Mouse (Mus musculus) midbrain, postnatal 0 days (tissue): Measurements from ENCODE around the gene Slc13a5. TPM values are rescaled to one million over a fixed set of nuclear protein-coding genes. Genes with fewer than 3 reads are reported as not detected.

ENCODE experiments used
- ATAC-seq: fragments of 200-750 bp; cut with Nextera tagmentation; 2 replicates; pipeline ENCODE4 v1.8.0; 2017; ENCODE audit warnings: moderate number of reproducible peaks, mild to moderate bottlenecking, moderate TSS enrichment, moderate library complexity; ENCODE audit not compliant: low FRiP score
- DNase-seq: peaks from one replicate; pipeline ENCODE4 v3.0.0-alpha.2; 2015; ENCODE audit warnings: low spot score
- H3K27ac ChIP-seq: fragments of 300-500 bp; sonication (generic); 2 replicates; pipeline ENCODE4 v1.5.1; 2014; ENCODE audit warnings: low read depth, mild to moderate bottlenecking, low read length, mixed read lengths
- H3K27me3 ChIP-seq: fragments of 300-500 bp; sonication (generic); 2 replicates; pipeline ENCODE4 v1.6.1; 2014; ENCODE audit warnings: low read length, control low read depth, mixed read lengths; ENCODE audit not compliant: insufficient read depth
- H3K36me3 ChIP-seq: fragments of 300-500 bp; sonication (generic); 2 replicates; pipeline ENCODE4 v1.6.1; 2014; ENCODE audit warnings: low read length, control low read depth, mixed read lengths; ENCODE audit not compliant: insufficient read depth
- H3K4me1 ChIP-seq: fragments of 300-500 bp; sonication (generic); 2 replicates; pipeline ENCODE4 v1.6.1; 2014; ENCODE audit warnings: mild to moderate bottlenecking, control low read depth, antibody characterized with exemption, low read length, mixed read lengths; ENCODE audit not compliant: insufficient read depth
- H3K4me2 ChIP-seq: fragments of 300-500 bp; sonication (generic); 2 replicates; pipeline ENCODE4 v1.6.1; 2014; ENCODE audit warnings: low read depth, mild to moderate bottlenecking, low read length, mixed read lengths; ENCODE audit not compliant: poor library complexity, severe bottlenecking
- H3K4me3 ChIP-seq: fragments of 300-500 bp; sonication (generic); 2 replicates; pipeline ENCODE4 v1.5.1; 2014; ENCODE audit warnings: low read depth, mild to moderate bottlenecking, low read length, moderate library complexity
- H3K9ac ChIP-seq: fragments of 300-500 bp; sonication (generic); replicated peaks from 2 replicates; pipeline ENCODE4 v1.6.1; 2014; ENCODE audit warnings: mild to moderate bottlenecking, low read length, moderate library complexity, mixed read lengths; ENCODE audit not compliant: poor library complexity, severe bottlenecking
- H3K9me3 ChIP-seq: fragments of 300-500 bp; sonication (generic); 2 replicates; pipeline ENCODE4 v1.6.1; 2016; ENCODE audit warnings: low read length, control low read depth
- CTCF ChIP-seq: IDR thresholded peaks from 2 replicates; pipeline ENCODE4 v1.5.1; 2016; ENCODE audit warnings: antibody characterized with exemption, mild to moderate bottlenecking
- WGBS: fragments of 180-500 bp; shearing (Covaris S2); extraction: QIAGEN DNeasy Blood & Tissue Kit; methylation state at CpG from one replicate; pipeline ENCODE4 v1.1.7; 2014; 5-methylcytosine and 5-hydroxymethylcytosine counted together
- polyA plus RNA-seq: library from polyadenylated mRNA; unstranded; fragments of >200 nt; fragmentation: Nextera tagmentation; extraction: Ambion mirVana; gene quantifications from 2 replicates; pipeline ENCODE4 v1.2.1, GENCODE M21; 2015
- total RNA-seq: library from RNA; depleted of rRNA; stranded (reverse); fragments of >200 nt; gene quantifications from 2 replicates; pipeline ENCODE4 v1.2.3, GENCODE M21; 2014

Gene Slc13a5
- total and polyA plus RNA-seq, 2 experiments from 2014 or later = 4.5 to 4.8 TPM

DNA sequence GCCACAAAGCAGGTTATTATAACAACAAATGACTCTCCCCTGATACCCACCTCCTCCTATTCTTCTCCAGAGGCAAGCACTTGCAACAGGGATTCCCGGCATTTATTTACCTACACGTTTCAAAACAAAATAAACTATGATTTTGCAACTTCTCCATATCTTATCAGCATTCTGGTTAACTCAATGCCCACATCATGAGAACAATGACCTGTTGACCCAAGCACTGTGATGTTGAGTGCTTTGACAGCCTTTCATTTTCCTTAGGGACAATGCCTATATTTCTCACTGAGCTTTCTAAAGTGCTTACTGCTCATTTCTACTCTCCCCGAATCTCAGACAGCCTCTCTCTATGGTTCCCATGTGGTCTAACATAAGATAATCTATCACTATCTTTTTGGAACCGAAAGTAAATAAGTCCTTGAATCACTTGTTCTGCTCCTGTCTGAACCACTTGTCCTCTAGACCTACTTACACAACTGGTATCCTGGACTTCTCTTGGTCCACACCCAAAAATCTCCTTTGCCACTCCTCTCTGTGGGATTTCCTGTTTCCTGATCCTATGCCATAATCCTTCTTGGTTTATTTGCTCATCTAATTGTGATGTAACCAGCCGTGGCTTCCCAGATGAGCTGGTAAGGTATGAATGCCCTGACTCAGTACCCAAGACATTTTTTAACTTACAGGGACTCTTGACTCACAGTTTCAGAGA is 14.3 kb upstream of the Slc13a5 start:
- Histone ChIP-seq H3K9ac (no peak overlapping the region), H3K36me3 (no peaks in the 10 kb centered on the region), H3K4me2 (no peak overlapping the region), H3K9me3 (no peaks in the 10 kb centered on the region), H3K27ac (no peak overlapping the region), H3K27me3 (no peaks in the 10 kb centered on the region), H3K4me3 (no peak overlapping the region), H3K4me1 (no peaks in the 10 kb centered on the region)
- WGBS = 84% methylated on average over 5 of the region's 5 CpGs
- TF ChIP-seq CTCF = no peak
- DNase-seq = no peak
- ATAC-seq = no peak

DNA sequence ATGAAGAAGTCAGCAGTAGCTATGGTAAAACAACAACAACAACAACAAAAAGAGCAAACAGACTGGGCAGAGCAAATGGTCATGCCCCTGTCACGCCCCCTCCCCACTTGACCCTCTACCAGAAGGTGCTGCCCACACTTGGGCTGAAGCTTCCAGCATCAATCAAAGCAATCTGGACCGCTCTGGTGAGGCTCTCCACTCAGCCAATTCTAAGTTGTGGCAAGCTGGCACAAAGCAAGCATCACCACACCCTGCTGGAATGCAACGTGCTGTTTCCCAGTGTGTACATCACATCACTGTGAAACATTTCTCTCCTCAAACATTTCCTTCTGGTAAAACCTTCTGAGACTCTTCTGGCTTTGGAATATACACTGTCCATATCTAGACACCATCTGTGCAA is 6.3 kb upstream of the Slc13a5 start:
- no peak for DNase-seq
- H3K9ac ChIP-seq = no peak overlapping the region
- H3K9me3 ChIP-seq = no peaks in the 10 kb centered on the region
- TF ChIP-seq CTCF = no peak
- no peak overlapping the region for H3K27ac ChIP-seq
- no peaks in the 10 kb centered on the region for H3K4me1 ChIP-seq
- H3K36me3 ChIP-seq = no peaks in the 10 kb centered on the region
- H3K4me3 ChIP-seq = no peak overlapping the region
- ATAC-seq = no peak
- H3K27me3 ChIP-seq = no peaks in the 10 kb centered on the region
- WGBS = 77% methylated on average over 3 of the region's 3 CpGs
- H3K4me2 ChIP-seq = no peak overlapping the region

DNA sequence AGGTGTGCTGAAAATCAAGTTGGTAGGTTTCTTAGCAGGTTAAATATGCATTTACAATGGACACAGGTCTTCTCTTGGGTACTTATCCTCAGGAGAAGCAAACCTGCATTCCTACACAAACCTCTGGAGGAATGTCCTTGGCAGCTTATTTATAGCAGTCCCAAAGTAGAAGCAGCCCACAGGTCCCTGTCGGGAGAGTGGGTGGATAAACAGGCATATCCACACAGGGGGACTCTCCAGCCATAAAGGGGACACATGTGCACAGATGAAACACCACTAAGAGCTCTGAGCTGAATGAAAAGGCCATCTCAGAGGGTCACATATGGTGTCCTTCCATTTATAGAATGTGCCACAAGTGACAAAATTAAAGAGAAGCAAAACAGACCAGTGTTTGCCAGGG is 4.7 kb upstream of the Slc13a5 start:
- DNase-seq = no peak
- H3K9ac ChIP-seq = no peak overlapping the region
- H3K27ac ChIP-seq = no peak overlapping the region
- no peak overlapping the region for H3K4me2 ChIP-seq
- no peak for ATAC-seq
- no peak for TF ChIP-seq CTCF
- WGBS = 79% methylated on average over 1 of the region's 1 CpGs
- H3K36me3 ChIP-seq = no peaks in the 10 kb centered on the region
- H3K4me3 ChIP-seq = no peak overlapping the region
- H3K9me3 ChIP-seq = no peaks in the 10 kb centered on the region
- no peaks in the 10 kb centered on the region for H3K4me1 ChIP-seq
- H3K27me3 ChIP-seq = no peaks in the 10 kb centered on the region; the same call in 1 of the 2 replicates

DNA sequence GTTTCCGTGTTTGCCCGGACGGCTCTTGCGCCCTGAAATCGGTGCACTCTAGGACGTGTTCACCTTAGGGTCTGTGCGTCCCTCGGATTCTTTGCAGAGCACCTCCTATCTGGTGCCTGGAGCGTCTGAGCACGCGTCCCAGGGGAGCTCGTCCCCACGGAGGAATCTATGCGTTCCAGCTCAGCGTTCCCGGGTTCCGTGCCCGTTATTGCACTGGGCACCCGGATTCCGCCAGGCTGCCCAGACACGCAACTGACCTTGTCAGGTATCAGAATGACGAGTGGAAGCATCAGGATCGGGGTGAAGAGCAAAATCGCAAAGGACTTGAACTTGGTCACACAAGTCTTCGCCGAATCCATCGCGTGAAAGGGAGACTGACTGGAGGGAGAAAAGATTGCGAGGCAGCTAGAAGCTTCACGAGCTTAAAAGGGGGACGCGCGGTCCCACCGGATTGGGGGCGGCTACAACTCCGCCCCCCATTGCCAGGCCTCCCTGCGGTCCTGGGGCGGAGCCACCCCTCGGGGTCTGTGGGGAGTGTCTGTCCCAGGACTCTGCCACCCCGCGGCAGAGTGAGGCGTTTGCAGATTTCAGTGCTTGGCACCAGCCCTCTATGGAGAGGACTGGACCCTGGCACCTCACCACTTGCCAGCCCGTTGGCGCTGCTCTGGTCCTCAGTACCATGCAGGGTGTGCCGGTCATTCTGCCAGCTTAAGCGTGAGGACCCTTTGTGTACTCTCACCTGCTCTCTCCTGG is 639 bp downstream of the Slc13a5 start:
- Histone ChIP-seq H3K9me3 (no peaks in the 10 kb centered on the region), H3K9ac (peak overlapping the region; percentile 37), H3K4me3 (peak overlapping the region; percentile 40), H3K4me2 (peak overlapping the region; percentile 74), H3K36me3 (no peaks in the 10 kb centered on the region), H3K4me1 (no peaks in the 10 kb centered on the region), H3K27me3 (peaks cover 11% of the 10 kb centered on the region), H3K27ac (no peak overlapping the region)
- WGBS = 1% methylated on average over 46 of the region's 46 CpGs
- DNase-seq (peak; percentile 85), ATAC-seq (peak; percentile 84)
- TF ChIP-seq CTCF = peak; percentile 64

DNA sequence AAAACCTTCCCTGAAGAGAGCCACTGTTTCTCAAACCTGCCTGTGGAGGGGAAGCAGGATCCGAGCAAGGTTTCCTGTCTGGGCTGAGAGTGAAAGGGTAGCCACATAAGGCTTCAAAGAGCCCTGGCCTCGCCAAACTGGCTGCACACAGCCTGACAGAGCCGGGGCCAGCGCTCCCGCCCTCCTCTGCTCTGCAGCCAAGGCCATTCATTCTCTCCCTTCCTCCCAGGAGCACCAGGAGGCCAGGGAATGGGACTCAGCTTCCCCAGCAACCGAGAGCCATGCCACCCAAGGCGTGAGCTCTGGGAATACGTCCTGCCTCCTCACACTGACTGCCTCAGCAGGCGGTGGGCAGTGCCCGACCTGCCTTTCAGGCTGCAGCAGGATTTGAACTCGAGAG is 1.5 kb downstream of the Slc13a5 start:
- H3K4me1 ChIP-seq = no peaks in the 10 kb centered on the region
- peaks cover 11% of the 10 kb centered on the region for H3K27me3 ChIP-seq
- peak; percentile 54 for DNase-seq
- H3K4me3 ChIP-seq = peak overlapping the region; percentile 40; the same call in 1 of the 2 replicates
- H3K9ac ChIP-seq = no peak overlapping the region
- H3K27ac ChIP-seq = no peak overlapping the region
- no peaks in the 10 kb centered on the region for H3K9me3 ChIP-seq
- peak; percentile 73 for ATAC-seq
- TF ChIP-seq CTCF = no peak
- WGBS = 7% methylated on average over 11 of the region's 11 CpGs
- H3K4me2 ChIP-seq = peak overlapping the region; percentile 74; the same call in 1 of the 2 replicates
- no peaks in the 10 kb centered on the region for H3K36me3 ChIP-seq

DNA sequence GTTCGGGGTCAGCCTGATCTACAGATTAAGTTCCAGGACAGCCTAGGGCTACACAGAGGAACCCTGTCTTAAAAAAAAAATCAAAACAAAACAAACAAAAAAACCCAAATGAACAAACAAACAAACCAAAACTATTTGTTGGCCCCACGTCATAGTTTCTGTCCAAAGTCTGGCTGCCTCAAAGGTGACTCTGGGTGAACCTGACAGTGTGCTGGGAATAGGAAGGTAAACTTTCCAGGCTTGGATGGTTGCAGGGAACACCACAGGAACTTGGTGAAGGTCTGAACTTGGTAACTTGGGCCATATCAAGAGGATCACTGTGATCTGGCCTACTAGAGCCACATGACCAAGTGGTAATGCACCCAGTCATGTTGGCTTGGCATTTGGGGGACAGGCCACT is 10.6 kb downstream of the Slc13a5 start:
- no peaks in the 10 kb centered on the region for H3K9me3 ChIP-seq
- TF ChIP-seq CTCF = no peak
- H3K4me1 ChIP-seq = no peaks in the 10 kb centered on the region
- DNase-seq = no peak
- no peak overlapping the region for H3K27ac ChIP-seq
- H3K27me3 ChIP-seq = no peaks in the 10 kb centered on the region
- no peak overlapping the region for H3K4me2 ChIP-seq
- H3K9ac ChIP-seq = no peak overlapping the region
- H3K4me3 ChIP-seq = no peak overlapping the region
- H3K36me3 ChIP-seq = no peaks in the 10 kb centered on the region
- ATAC-seq = no peak
- WGBS = 84% methylated on average over 2 of the region's 2 CpGs
